8 mouse cellular contexts compared by ENCODE assay signal in the genomic region with DNA sequence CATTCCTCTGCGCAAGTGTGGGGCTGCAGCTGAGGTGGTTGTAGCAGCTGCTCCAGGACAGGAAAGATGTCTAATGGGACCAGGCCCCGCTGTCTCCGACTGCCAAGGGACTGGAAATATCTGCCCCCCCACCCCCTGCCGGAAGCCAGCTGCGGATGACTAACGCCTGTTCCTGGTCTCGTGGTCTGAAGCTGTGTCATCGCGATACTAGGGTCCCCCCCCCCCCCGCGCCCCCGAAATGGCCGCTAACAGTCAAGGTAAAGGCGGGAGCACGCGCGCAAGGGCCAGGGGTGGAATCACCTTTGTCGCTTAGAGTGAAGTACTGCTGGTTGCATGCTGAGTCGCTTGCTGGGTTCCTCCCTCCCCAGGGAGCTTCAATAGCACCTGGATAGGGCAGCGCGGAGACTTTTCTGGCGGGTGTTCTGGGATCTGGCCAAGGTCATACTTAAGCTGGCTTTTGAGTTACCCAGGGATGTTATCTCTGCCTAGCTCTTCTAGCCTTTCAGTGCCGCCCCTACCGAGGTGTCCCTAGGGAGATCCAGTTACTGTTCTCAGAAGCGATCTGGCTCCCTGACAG. TPM values are rescaled to one million over a fixed set of nuclear protein-coding genes. Genes with fewer than 3 reads are reported as not detected.
DNase-seq lines count a peak whose midpoint lies in the region; ATAC-seq lines count a peak whose summit lies in the region.

A gene (plus strand): TSS at position 205 of the 577 bp plus-strand sequence.
A gene (minus strand): TSS at position 421 of the 577 bp plus-strand sequence.

- 9% methylated on average over 24 of the region's 25 CpGs for WGBS in intestine, embryonic 14.5 days

- peak within 1 kb of the TSS; percentile 69 for H3K9ac ChIP-seq in intestine, embryonic 14.5 days (ENCODE audit: low read length)

- peak within 1 kb of the TSS; percentile 79 for H3K27ac ChIP-seq in intestine, embryonic 14.5 days (ENCODE audit: low read depth)

- no peaks in the 10 kb centered on the region for H3K27me3 ChIP-seq in intestine, embryonic 14.5 days (replicated peaks; ENCODE audit: control insufficient read depth, insufficient read depth, low read length)

- H3K9me3 ChIP-seq in intestine, embryonic 14.5 days (ENCODE audit: control insufficient read depth, low read length), result no peaks in the 10 kb centered on the region

- DNase-seq in adrenal gland, adult 2 months, result peak; percentile 63
- DNase-seq in embryo, embryonic 11 days, result peak; percentile 83
- DNase-seq in gastrocnemius, postnatal 25 days, result peak; percentile 71
- peak; percentile 87 for DNase-seq in intestine, embryonic 14.5 days (ENCODE audit: low spot score)
- peak; percentile 46 to 89 for DNase-seq in left cerebral cortex, postnatal 10 days (ENCODE audit: extremely low spot score in 1 of 2, low spot score in 2 of 2)
- peak; percentile 48 for DNase-seq in right cerebral cortex, postnatal 14 days
- DNase-seq in urinary bladder, postnatal 25 days (ENCODE audit: low spot score), result peak; percentile 25

- H3K4me1 ChIP-seq in intestine, embryonic 14.5 days (replicated peaks; ENCODE audit: control insufficient read depth, insufficient read depth, low read length), result no peaks in the 10 kb centered on the region

- peak within 1 kb of the TSS; percentile 51 for H3K4me2 ChIP-seq in intestine, embryonic 14.5 days (ENCODE audit: low read length)

- ATAC-seq in intestine, embryonic 14.5 days (replicated peaks; ENCODE audit: low FRiP score, low TSS enrichment, low read depth), result peak; percentile 95
- peak; percentile 99 for ATAC-seq in megakaryocyte progenitor cell, adult 5-6 weeks (replicated peaks; ENCODE audit: poor library complexity)

- intact Hi-C loops in left cerebral cortex, postnatal 10 days (cut with DNase I), result loop anchor here (5.0 kb wide), 1 partner anchor 130 kb away; a partner anchor contains a TSS

- no peaks in the 10 kb centered on the region for H3K36me3 ChIP-seq in intestine, embryonic 14.5 days (ENCODE audit: control insufficient read depth, insufficient read depth, low read length)

- H3K4me3 ChIP-seq in intestine, embryonic 14.5 days (ENCODE audit: low read depth, low read length), result peak within 1 kb of the TSS; percentile 51

RNA-seq across cellular contexts. Expression of the first gene that starts in this region (rescaled TPM):
- total RNA-seq in adrenal gland, adult 2 months (2021), result 100 to 1,000 TPM in 1 of 2 experiments, 10 to 100 TPM in 1; 81.2 to 107 TPM
- 2.8 and 3.2 TPM in 2 replicates for polyA plus RNA-seq in adrenal gland, adult 2 months (2012; rRNA removed)
- 100 to 1,000 TPM; 189 to 200 TPM for total RNA-seq in gastrocnemius, postnatal 25 days (2021)
- 68.9 and 81.4 TPM in 2 replicates for polyA plus RNA-seq in intestine, embryonic 14.5 days (2014; fragmentation: Nextera tagmentation; extraction: Ambion mirVana)
- total RNA-seq in left cerebral cortex, postnatal 10 days (2021), result 10 to 100 TPM; 48.3 to 53.9 TPM
- 48.5 and 56.9 TPM in 2 replicates for total RNA-seq in megakaryocyte progenitor cell, adult 5-6 weeks (2015)
- total RNA-seq in megakaryocyte progenitor cell, adult 5-6 weeks (2017), result 38.6 and 63.3 TPM in 2 replicates

RNA-seq across cellular contexts. Expression of the second gene that starts in this region (rescaled TPM):
- 10 to 100 TPM in 1 of 2 experiments, 1 to 10 TPM in 1; 6.9 to 11.3 TPM for total RNA-seq in adrenal gland, adult 2 months (2021)
- polyA plus RNA-seq in adrenal gland, adult 2 months (2012; rRNA removed), result 0.43 and 0.56 TPM in 2 replicates
- total RNA-seq in gastrocnemius, postnatal 25 days (2021), result 1 to 10 TPM in 1 of 2 experiments, under 1 TPM in 1; 0.75 to 1.1 TPM
- 1.6 and 1.8 TPM in 2 replicates for polyA plus RNA-seq in intestine, embryonic 14.5 days (2014; fragmentation: Nextera tagmentation; extraction: Ambion mirVana)
- total RNA-seq in left cerebral cortex, postnatal 10 days (2021), result 1 to 10 TPM; 1.7 to 2.7 TPM
- total RNA-seq in megakaryocyte progenitor cell, adult 5-6 weeks (2015), result 0.44 and 1.1 TPM in 2 replicates
- total RNA-seq in megakaryocyte progenitor cell, adult 5-6 weeks (2017), result 0.37 and 0.78 TPM in 2 replicates

Comparison
In these comparisons a context has a peak if more than half of its experiments do, and no peak if none do; other contexts are left out.
1. Peak in every context shown above with its lines: DNase-seq, ATAC-seq, H3K4me3 ChIP-seq and H3K27ac ChIP-seq.
2. RNA of the first gene that starts in this region (polyA plus RNA-seq): 68.9 to 81.4 TPM in intestine, embryonic 14.5 days; 2.8 to 3.2 TPM in adrenal gland, adult 2 months; every median in the first group is over 10 times any median in the second.
3. DNase-seq: peak in every context shown above with its lines; median percentile 87 in intestine, embryonic 14.5 days; 83 in embryo, embryonic 11 days; 71 in gastrocnemius, postnatal 25 days; 68 in left cerebral cortex, postnatal 10 days; 63 in adrenal gland, adult 2 months; 48 in right cerebral cortex, postnatal 14 days; 25 in urinary bladder, postnatal 25 days.